Mouse (Mus musculus) liver, embryonic 14.5 days (tissue): ENCODE measurements around the gene Mfap4.

Experiments used
- CTCF ChIP-seq: IDR thresholded peaks from 2 replicates; pipeline ENCODE4 v1.5.1; 2016; ENCODE audit warnings: antibody characterized with exemption, low read depth, control low read depth
- EP300 ChIP-seq: IDR thresholded peaks from 2 replicates; pipeline ENCODE4 v1.6.1; 2016; ENCODE audit warnings: antibody characterized with exemption, low read depth

GRCm38 (mm10) chr11:61468534-61468933 lies 16.7 kb upstream of the Mfap4 start:
- TF ChIP-seq CTCF (no peak), EP300 (no peak)
